8 mouse cellular contexts compared by ENCODE assay signal in genomic region chr6:71440492-71441250, GRCm38 (mm10). TPM values are rescaled to one million over a fixed set of nuclear protein-coding genes. Genes with fewer than 3 reads are reported as not detected.
DNase-seq lines count a peak whose midpoint lies in the region; ATAC-seq and TF ChIP-seq lines count a peak whose summit lies in the region.

Gene Rmnd5a (minus strand): TSS chr6:71440637.

- TF ChIP-seq CTCF in heart, adult 2 months (IDR thresholded peaks at IDR 0.05) = peak; percentile 84

- under 1% methylated on average over 51 of the region's 75 CpGs for WGBS in embryonic facial prominence, embryonic 14.5 days
- under 1% methylated on average over 75 of the region's 75 CpGs for WGBS in heart, adult 2 months
- under 1% methylated on average over 75 of the region's 75 CpGs for WGBS in limb, embryonic 13.5 days
- under 1% methylated on average over 72 of the region's 75 CpGs for WGBS in midbrain, embryonic 16.5 days

- no peaks in the 10 kb centered on the region for H3K36me3 ChIP-seq in embryonic facial prominence, embryonic 14.5 days (ENCODE audit: control insufficient read depth, insufficient read depth, low read length)
- H3K36me3 ChIP-seq in heart, adult 2 months (ENCODE audit: control insufficient read depth, insufficient read depth, low read length) = peaks cover 13% of the 10 kb centered on the region
- no peaks in the 10 kb centered on the region for H3K36me3 ChIP-seq in limb, embryonic 13.5 days
- no peaks in the 10 kb centered on the region for H3K36me3 ChIP-seq in midbrain, embryonic 16.5 days (ENCODE audit: control insufficient read depth, insufficient read depth, low read length)

- H3K27me3 ChIP-seq in embryonic facial prominence, embryonic 14.5 days (replicated peaks; ENCODE audit: control insufficient read depth, insufficient read depth, low read length) = no peaks in the 10 kb centered on the region
- H3K27me3 ChIP-seq in heart, adult 2 months (ENCODE audit: control insufficient read depth, insufficient read depth, low read length) = no peaks in the 10 kb centered on the region
- H3K27me3 ChIP-seq in limb, embryonic 13.5 days = no peaks in the 10 kb centered on the region
- no peaks in the 10 kb centered on the region for H3K27me3 ChIP-seq in midbrain, embryonic 16.5 days (ENCODE audit: control insufficient read depth, insufficient read depth, low read depth, low read length)

- intact Hi-C loops in heart, adult 2 months (cut with DNase I) = loop anchor here (1.0 to 5.0 kb wide), 3 partner anchors 53 to 192 kb away; partner anchors contain the start of genes Chmp3, Kdm3a and Rnf103

- peak; percentile 98 for ATAC-seq in embryonic facial prominence, embryonic 14.5 days (ENCODE audit: low read depth)
- ATAC-seq in limb, embryonic 13.5 days (ENCODE audit: low FRiP score, low read depth) = peak; percentile 99
- ATAC-seq in midbrain, embryonic 16.5 days = peak; percentile 99

- peak within 1 kb of the TSS; percentile 96 for H3K27ac ChIP-seq in embryonic facial prominence, embryonic 14.5 days (replicated peaks; ENCODE audit: low read depth, low read length)
- peak within 1 kb of the TSS; percentile 95 for H3K27ac ChIP-seq in heart, adult 2 months
- peak within 1 kb of the TSS; percentile 96 for H3K27ac ChIP-seq in limb, embryonic 13.5 days
- H3K27ac ChIP-seq in midbrain, embryonic 16.5 days (ENCODE audit: low read length) = peak within 1 kb of the TSS; percentile 99

- DNase-seq in 3T3-L1 (ENCODE audit: low read depth, low spot score) = peak; percentile 100
- DNase-seq in adrenal gland, postnatal 4 days (ENCODE audit: low spot score in 2 of 2) = peak; percentile 97 to 98
- DNase-seq in embryonic facial prominence, embryonic 14.5 days (ENCODE audit: low spot score) = peak; percentile 100
- peak; percentile 98 to 99 for DNase-seq in heart, adult 2 months
- peak; percentile 99 for DNase-seq in kidney, adult 8-10 months
- DNase-seq in spleen, postnatal 10 days (ENCODE audit: low spot score in 2 of 2) = peak; percentile 97 to 98

- H3K9ac ChIP-seq in embryonic facial prominence, embryonic 14.5 days (ENCODE audit: low read depth, low read length) = peak within 1 kb of the TSS; percentile 94
- peak within 1 kb of the TSS; percentile 97 for H3K9ac ChIP-seq in heart, adult 2 months (ENCODE audit: low read depth, low read length)
- H3K9ac ChIP-seq in limb, embryonic 13.5 days = peak within 1 kb of the TSS; percentile 94
- H3K9ac ChIP-seq in midbrain, embryonic 16.5 days (ENCODE audit: low read depth, low read length) = peak within 1 kb of the TSS; percentile 93

- no peak; the same call in 1 of the 2 replicates for TF ChIP-seq EP300 in heart, adult 2 months (IDR thresholded peaks at IDR 0.05; ENCODE audit: insufficient read depth, low read depth, low read length)

- peak; percentile 79 for TF ChIP-seq POLR2A in heart, adult 2 months (IDR thresholded peaks at IDR 0.05; ENCODE audit: insufficient read depth, low read depth, low read length)

- peaks cover 9% of the 10 kb centered on the region for H3K79me2 ChIP-seq in heart, adult 2 months (replicated peaks; ENCODE audit: control insufficient read depth, insufficient read depth, low read length)

- no peaks in the 10 kb centered on the region for H3K9me3 ChIP-seq in embryonic facial prominence, embryonic 14.5 days (ENCODE audit: control insufficient read depth, low read length)
- no peaks in the 10 kb centered on the region for H3K9me3 ChIP-seq in limb, embryonic 13.5 days
- no peaks in the 10 kb centered on the region for H3K9me3 ChIP-seq in midbrain, embryonic 16.5 days (replicated peaks; ENCODE audit: control insufficient read depth, low read length, poor library complexity, severe bottlenecking)

- H3K4me2 ChIP-seq in embryonic facial prominence, embryonic 14.5 days (ENCODE audit: low read depth, low read length) = peak within 1 kb of the TSS; percentile 92
- peak within 1 kb of the TSS; percentile 93 for H3K4me2 ChIP-seq in limb, embryonic 13.5 days (replicated peaks)
- H3K4me2 ChIP-seq in midbrain, embryonic 16.5 days (ENCODE audit: low read length) = peak within 1 kb of the TSS; percentile 99

- peaks cover 28% of the 10 kb centered on the region for H3K4me1 ChIP-seq in embryonic facial prominence, embryonic 14.5 days (ENCODE audit: control insufficient read depth, insufficient read depth, low read length)
- peaks cover 5% of the 10 kb centered on the region for H3K4me1 ChIP-seq in heart, adult 2 months (ENCODE audit: control insufficient read depth, insufficient read depth, low read length)
- H3K4me1 ChIP-seq in limb, embryonic 13.5 days = peaks cover 40% of the 10 kb centered on the region
- H3K4me1 ChIP-seq in midbrain, embryonic 16.5 days (ENCODE audit: control insufficient read depth, insufficient read depth, low read length) = peaks cover 32% of the 10 kb centered on the region

- peak within 1 kb of the TSS; percentile 92 for H3K4me3 ChIP-seq in embryonic facial prominence, embryonic 14.5 days (ENCODE audit: low read depth, low read length)
- H3K4me3 ChIP-seq in heart, adult 2 months = peak within 1 kb of the TSS; percentile 84
- peak within 1 kb of the TSS; percentile 95 for H3K4me3 ChIP-seq in limb, embryonic 13.5 days
- H3K4me3 ChIP-seq in midbrain, embryonic 16.5 days (ENCODE audit: low read depth, low read length) = peak within 1 kb of the TSS; percentile 96

RNA-seq across cellular contexts. Expression of gene Rmnd5a, which starts in this region (rescaled TPM):
- total RNA-seq in adrenal gland, postnatal 4 days (2021) = 10 to 100 TPM; 75.1 to 81.6 TPM
- 8.3 and 9.6 TPM in 2 replicates for polyA plus RNA-seq in embryonic facial prominence, embryonic 14.5 days (2014; fragmentation: Nextera tagmentation; extraction: Ambion mirVana)
- 10 to 100 TPM; 67.6 to 78.1 TPM for total RNA-seq in heart, adult 2 months (2021)
- polyA plus RNA-seq in heart, adult 2 months (2012; rRNA removed) = 28.2 and 56.9 TPM in 2 replicates
- polyA plus RNA-seq in limb, embryonic 13.5 days (2015; fragmentation: Nextera tagmentation; extraction: Ambion mirVana) = 12.3 and 12.5 TPM in 2 replicates
- polyA plus RNA-seq in midbrain, embryonic 16.5 days (2015; fragmentation: Nextera tagmentation; extraction: Ambion mirVana) = 7.0 and 8.1 TPM in 2 replicates

Comparison
In these comparisons a context has a peak if more than half of its experiments do, and no peak if none do; other contexts are left out.
1. Peak in every context shown above with its lines: DNase-seq, ATAC-seq, H3K4me3 ChIP-seq and H3K27ac ChIP-seq.